Mouse (Mus musculus): ENCODE data around the gene Slc7a1. TPM values are rescaled to one million over a fixed set of nuclear protein-coding genes. Genes with fewer than 3 reads are reported as not detected.

Gene Slc7a1
- total and polyA plus RNA-seq, 2 experiments from 2014 or later, result 13.2 to 31.0 TPM

- Histone ChIP-seq H3K9me3 (replicated peaks; ENCODE audit: control insufficient read depth, low read length) (no peaks in the 10 kb centered on the region), H3K27ac (ENCODE audit: low read depth) (no peak overlapping the region), H3K4me1 (ENCODE audit: control insufficient read depth, insufficient read depth) (no peaks in the 10 kb centered on the region; the same call in 1 of the 2 replicates), H3K4me3 (ENCODE audit: low read depth, low read length) (no peak overlapping the region), H3K36me3 (replicated peaks; ENCODE audit: control insufficient read depth, insufficient read depth, low read length) (no peaks in the 10 kb centered on the region), H3K4me2 (ENCODE audit: low read depth, low read length) (no peak overlapping the region), H3K9ac (replicated peaks; ENCODE audit: low read depth, low read length) (no peak overlapping the region), H3K27me3 (ENCODE audit: control insufficient read depth, insufficient read depth, low read length) (no peaks in the 10 kb centered on the region)
- DNase-seq (ENCODE audit: low spot score) (no peak), ATAC-seq (ENCODE audit: insufficient read depth, low read depth) (no peak)
- 61% methylated on average over 4 of the region's 4 CpGs for WGBS
- no peak for TF ChIP-seq CTCF (IDR thresholded peaks at IDR 0.05; ENCODE audit: low read depth)
Measured at GRCm38 (mm10) chr5:148402641-148403040, 2.9 kb upstream of the Slc7a1 start.

GRCm38 (mm10) chr5:148398766-148399659, 691 bp downstream of the Slc7a1 start:
- Histone ChIP-seq H3K27ac (ENCODE audit: low read depth) (peak overlapping the region; percentile 69), H3K9ac (replicated peaks; ENCODE audit: low read depth, low read length) (peak overlapping the region; percentile 63), H3K27me3 (ENCODE audit: control insufficient read depth, insufficient read depth, low read length) (no peaks in the 10 kb centered on the region), H3K4me3 (ENCODE audit: low read depth, low read length) (peak overlapping the region; percentile 72), H3K4me1 (ENCODE audit: control insufficient read depth, insufficient read depth) (no peaks in the 10 kb centered on the region; the same call in 1 of the 2 replicates), H3K4me2 (ENCODE audit: low read depth, low read length) (peak overlapping the region; percentile 95), H3K36me3 (replicated peaks; ENCODE audit: control insufficient read depth, insufficient read depth, low read length) (0 out of 2 replicates have a peak, but pooled peaks cover 6% of the 10 kb centered on the region), H3K9me3 (replicated peaks; ENCODE audit: control insufficient read depth, low read length) (no peaks in the 10 kb centered on the region)
- 1% methylated on average over 58 of the region's 58 CpGs for WGBS
- ATAC-seq (ENCODE audit: insufficient read depth, low read depth) (peak; percentile 82), DNase-seq (ENCODE audit: low spot score) (peak; percentile 42)
- no peak for TF ChIP-seq EP300 (IDR thresholded peaks at IDR 0.05; ENCODE audit: low read depth)
- TF ChIP-seq CTCF (IDR thresholded peaks at IDR 0.05; ENCODE audit: low read depth), result no peak

- peak overlapping the region; percentile 72 for H3K4me3 ChIP-seq (ENCODE audit: low read depth, low read length)
- H3K27me3 ChIP-seq (ENCODE audit: control insufficient read depth, insufficient read depth, low read length), result no peaks in the 10 kb centered on the region
- ATAC-seq (ENCODE audit: insufficient read depth, low read depth) (no peak), DNase-seq (ENCODE audit: low spot score) (no peak)
- peak overlapping the region; percentile 95 for H3K4me2 ChIP-seq (ENCODE audit: low read depth, low read length)
- no peaks in the 10 kb centered on the region for H3K9me3 ChIP-seq (replicated peaks; ENCODE audit: control insufficient read depth, low read length)
- H3K36me3 ChIP-seq (replicated peaks; ENCODE audit: control insufficient read depth, insufficient read depth, low read length), result 0 out of 2 replicates have a peak, but pooled peaks cover 6% of the 10 kb centered on the region
- TF ChIP-seq EP300 (IDR thresholded peaks at IDR 0.05; ENCODE audit: low read depth), result no peak
- TF ChIP-seq CTCF (IDR thresholded peaks at IDR 0.05; ENCODE audit: low read depth), result no peak
- H3K27ac ChIP-seq (ENCODE audit: low read depth), result no peak overlapping the region
- peak overlapping the region; percentile 63; the same call in 1 of the 2 replicates for H3K9ac ChIP-seq (replicated peaks; ENCODE audit: low read depth, low read length)
- 50% methylated on average over 6 of the region's 6 CpGs for WGBS
- H3K4me1 ChIP-seq (ENCODE audit: control insufficient read depth, insufficient read depth), result no peaks in the 10 kb centered on the region; the same call in 1 of the 2 replicates
Measured at GRCm38 (mm10) chr5:148398451-148398765, 1.3 kb downstream of the Slc7a1 start.

GRCm38 (mm10) chr5:148397911-148398310, 1.8 kb downstream of the Slc7a1 start:
- WGBS, result 66% methylated on average over 5 of the region's 5 CpGs
- Histone ChIP-seq H3K27me3 (ENCODE audit: control insufficient read depth, insufficient read depth, low read length) (no peaks in the 10 kb centered on the region), H3K36me3 (replicated peaks; ENCODE audit: control insufficient read depth, insufficient read depth, low read length) (0 out of 2 replicates have a peak, but pooled peaks cover 6% of the 10 kb centered on the region), H3K4me1 (ENCODE audit: control insufficient read depth, insufficient read depth) (no peaks in the 10 kb centered on the region; the same call in 1 of the 2 replicates), H3K27ac (ENCODE audit: low read depth) (no peak overlapping the region), H3K4me3 (ENCODE audit: low read depth, low read length) (no peak overlapping the region), H3K4me2 (ENCODE audit: low read depth, low read length) (peak overlapping the region; percentile 95; the same call in 1 of the 2 replicates), H3K9me3 (replicated peaks; ENCODE audit: control insufficient read depth, low read length) (no peaks in the 10 kb centered on the region), H3K9ac (replicated peaks; ENCODE audit: low read depth, low read length) (no peak overlapping the region)
- TF ChIP-seq EP300 (IDR thresholded peaks at IDR 0.05; ENCODE audit: low read depth) (no peak), CTCF (IDR thresholded peaks at IDR 0.05; ENCODE audit: low read depth) (no peak)
- no peak for DNase-seq (ENCODE audit: low spot score)
- no peak for ATAC-seq (ENCODE audit: insufficient read depth, low read depth)

- no peak for DNase-seq (ENCODE audit: low spot score)
Measured at GRCm38 (mm10) chr5:148397418-148397817, 2.3 kb downstream of the Slc7a1 start.

More at GRCm38 (mm10) chr5:148397418-148397817, 2.3 kb downstream of the Slc7a1 start:
- Histone ChIP-seq H3K36me3 (replicated peaks; ENCODE audit: control insufficient read depth, insufficient read depth, low read length) (0 out of 2 replicates have a peak, but pooled peaks cover 6% of the 10 kb centered on the region), H3K4me1 (ENCODE audit: control insufficient read depth, insufficient read depth) (no peaks in the 10 kb centered on the region; the same call in 1 of the 2 replicates), H3K27ac (ENCODE audit: low read depth) (no peak overlapping the region), H3K9ac (replicated peaks; ENCODE audit: low read depth, low read length) (no peak overlapping the region), H3K4me2 (ENCODE audit: low read depth, low read length) (no peak overlapping the region), H3K9me3 (replicated peaks; ENCODE audit: control insufficient read depth, low read length) (no peaks in the 10 kb centered on the region), H3K4me3 (ENCODE audit: low read depth, low read length) (no peak overlapping the region), H3K27me3 (ENCODE audit: control insufficient read depth, insufficient read depth, low read length) (no peaks in the 10 kb centered on the region)
- TF ChIP-seq EP300 (IDR thresholded peaks at IDR 0.05; ENCODE audit: low read depth), result no peak
- TF ChIP-seq CTCF (IDR thresholded peaks at IDR 0.05; ENCODE audit: low read depth), result no peak
- no peak for ATAC-seq (ENCODE audit: insufficient read depth, low read depth)
- 78% methylated on average over 4 of the region's 4 CpGs for WGBS
